Mouse (Mus musculus): ENCODE results near the gene Gm14406. TPM values are rescaled to one million over a fixed set of nuclear protein-coding genes. Genes with fewer than 3 reads are reported as not detected.
"Not testable (repeated sequence)": the region's sequence is repeated elsewhere in the genome, so short reads cannot be mapped to it uniquely, and the experiment has no call there.

Gene Gm14406
- not detected for total RNA-seq (2021)

DNA sequence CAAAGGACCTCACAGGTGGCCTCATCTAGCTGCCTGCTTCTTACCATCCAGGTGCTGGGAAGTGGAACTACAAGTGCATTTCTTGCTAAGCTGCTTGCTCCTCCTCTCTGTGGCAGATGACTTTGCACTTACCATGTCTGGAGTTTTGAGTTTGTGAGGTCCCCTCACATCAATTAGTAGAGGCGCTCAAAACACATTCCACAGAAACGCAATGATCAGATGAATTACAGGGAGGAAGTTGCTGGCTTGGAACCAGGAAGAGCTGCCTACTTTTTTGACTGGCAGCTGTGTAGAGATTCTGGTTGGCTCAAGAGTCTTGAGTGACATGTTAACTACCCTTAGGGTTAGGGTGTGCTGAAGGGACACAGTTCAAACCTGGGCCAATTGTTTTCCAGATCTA lies at the start of gene Gm14406:
TSS of gene Gm14406 (minus strand) at position 213 of the 400 bp plus-strand sequence.
- not testable (repeated sequence) for DNase-seq

GRCm38 (mm10) chr2:177575141-177575540 lies 2.9 kb downstream of the Gm14406 start:
- not testable (repeated sequence) for DNase-seq

- not testable (repeated sequence) for DNase-seq
These were observed 18.6 kb downstream of the Gm14406 start for GRCm38 (mm10) chr2:177559365-177559764.

- DNase-seq = not testable (repeated sequence)
These were observed 22.7 kb downstream of the Gm14406 start for GRCm38 (mm10) chr2:177555261-177555660.

GRCm38 (mm10) chr2:177537717-177538116 lies 40.3 kb downstream of the Gm14406 start:
- not testable (repeated sequence) for DNase-seq

DNA sequence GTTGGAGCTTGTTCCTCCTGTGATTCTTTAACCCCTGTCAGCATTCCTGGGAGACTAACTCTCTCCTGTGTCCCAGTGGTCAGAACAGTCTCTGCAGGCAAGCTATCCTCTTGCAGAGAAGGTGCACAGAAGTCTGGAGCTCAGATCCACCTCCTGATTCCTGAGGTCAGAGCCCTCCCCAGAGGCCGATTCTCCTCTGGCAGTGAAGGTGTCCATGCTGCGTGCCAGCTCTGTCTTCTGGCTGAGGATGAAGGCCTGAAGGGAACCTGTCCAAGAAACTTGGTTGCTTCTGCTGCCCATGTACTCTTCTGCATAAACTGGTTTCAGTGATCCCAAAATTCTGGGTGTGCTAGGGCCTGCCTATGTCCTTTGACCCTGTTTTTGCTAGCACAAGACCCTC lies 40.9 kb downstream of the Gm14406 start:
- not testable (repeated sequence) for DNase-seq

DNA sequence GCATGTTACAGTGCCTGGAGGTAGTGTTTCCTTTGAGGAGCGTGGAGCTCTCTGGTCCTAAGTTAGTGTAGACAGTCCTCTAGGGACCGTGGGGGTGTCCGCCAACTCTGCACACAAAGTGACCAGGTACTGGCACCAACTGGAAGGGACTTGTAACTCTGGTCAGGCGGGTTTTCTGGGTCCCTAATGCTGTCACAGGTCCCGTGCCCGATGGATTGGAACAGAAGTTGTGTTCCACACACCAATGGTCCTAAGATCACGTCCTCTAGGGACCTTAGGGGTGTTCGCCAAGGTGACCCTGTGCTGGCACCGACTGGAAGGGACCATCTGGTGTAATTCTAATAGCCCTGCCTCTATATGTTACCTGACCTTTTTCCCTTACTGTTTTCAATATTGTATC lies 42.1 kb downstream of the Gm14406 start:
- no peak for DNase-seq

DNA sequence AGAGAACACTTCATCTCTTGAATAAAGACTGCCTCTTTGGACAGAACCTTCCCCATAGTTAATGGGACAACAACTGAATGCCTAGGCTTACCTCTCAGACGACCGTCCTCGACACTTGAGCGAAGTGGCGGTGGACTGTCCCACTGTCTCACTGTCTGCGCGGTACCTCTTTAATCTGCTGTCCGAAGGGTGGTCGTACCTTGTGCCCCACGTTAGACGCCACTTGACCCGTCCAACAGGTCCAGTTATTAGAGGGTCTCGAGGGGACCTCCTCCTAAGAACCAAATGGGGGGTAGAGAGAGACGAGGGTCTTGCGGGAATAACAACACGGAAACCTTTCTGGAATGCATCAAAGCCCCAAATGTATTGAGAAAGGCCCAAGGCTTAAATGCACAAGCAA lies 53.8 kb downstream of the Gm14406 start:
- not testable (repeated sequence) for DNase-seq

GRCm38 (mm10) chr2:177523674-177524073 lies 54.3 kb downstream of the Gm14406 start:
- not testable (repeated sequence) for DNase-seq

- DNase-seq = no peak
These were observed 54.9 kb downstream of the Gm14406 start for GRCm38 (mm10) chr2:177523061-177523460.

DNA sequence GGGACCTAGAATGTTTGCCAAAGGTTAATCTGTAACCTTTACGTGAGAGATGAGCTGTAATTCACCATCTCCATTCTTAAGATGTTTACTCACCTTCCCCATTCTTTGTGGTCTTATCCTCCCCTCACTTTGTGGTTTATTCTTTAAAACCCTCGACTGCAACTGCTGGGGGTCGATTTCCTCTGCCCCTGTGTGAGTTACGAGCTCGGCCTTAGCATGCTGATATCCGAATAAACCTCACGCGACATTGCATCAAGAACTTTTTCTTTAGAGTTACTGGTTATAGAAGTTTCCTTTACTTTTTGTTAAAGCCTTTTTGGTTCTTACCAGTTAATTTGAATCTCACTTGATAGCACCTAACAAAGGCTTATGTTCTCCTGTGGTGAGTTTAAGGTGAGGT lies 58.0 kb downstream of the Gm14406 start:
- DNase-seq = no peak

Other genes starting within 250 kb of the Gm14406 start
- gene Gm14418, start 179.9 kb downstream of the Gm14406 start, total RNA-seq (2021) = 10 to 100 TPM; 11.3 to 11.7 TPM
- gene Zfp970, start 113.5 kb downstream of the Gm14406 start, total RNA-seq (2021) = 10 to 100 TPM; 56.0 to 58.9 TPM
- 10 to 100 TPM; 36.2 to 36.8 TPM for gene Gm14403, start 80.0 kb downstream of the Gm14406 start, total RNA-seq (2021)
- gene Gm14322, start 181.1 kb upstream of the Gm14406 start, total RNA-seq (2021) = 10 to 100 TPM; 10.2 to 13.9 TPM